Mouse (Mus musculus): ENCODE data around the gene Sipa1l3.

The Sipa1l3 gene

GRCm38 (mm10) chr7:29336795-29337319, 181.6 kb downstream of the Sipa1l3 start:
- in situ Hi-C loops (cut with MboI; ENCODE audit: low pct_unique_long_range_greater_than_20kb in 1 of 2, low sequenced_read_pairs in 2 of 2, unreplicated experiment in 1 of 2): no loop called here

GRCm38 (mm10) chr7:29335841-29336671, 182.4 kb downstream of the Sipa1l3 start:
- in situ Hi-C loops (cut with MboI; ENCODE audit: low pct_unique_long_range_greater_than_20kb in 1 of 2, low sequenced_read_pairs in 2 of 2, unreplicated experiment in 1 of 2): no loop called here

GRCm38 (mm10) chr7:29335276-29335675, 183.2 kb downstream of the Sipa1l3 start:
- in situ Hi-C loops (cut with MboI; ENCODE audit: low pct_unique_long_range_greater_than_20kb in 1 of 2, low sequenced_read_pairs in 2 of 2, unreplicated experiment in 1 of 2): no loop called here

- in situ Hi-C loops (cut with MboI; ENCODE audit: low pct_unique_long_range_greater_than_20kb in 1 of 2, low sequenced_read_pairs in 2 of 2, unreplicated experiment in 1 of 2): no loop called here
Measured at GRCm38 (mm10) chr7:29334156-29334555, 184.3 kb downstream of the Sipa1l3 start.

- in situ Hi-C loops (cut with MboI; ENCODE audit: low pct_unique_long_range_greater_than_20kb in 1 of 2, low sequenced_read_pairs in 2 of 2, unreplicated experiment in 1 of 2): no loop called here
Measured at GRCm38 (mm10) chr7:29328984-29329383, 189.5 kb downstream of the Sipa1l3 start.

- in situ Hi-C loops (cut with MboI; ENCODE audit: low pct_unique_long_range_greater_than_20kb in 1 of 2, low sequenced_read_pairs in 2 of 2, unreplicated experiment in 1 of 2): no loop called here
Measured at GRCm38 (mm10) chr7:29327087-29327486, 191.4 kb downstream of the Sipa1l3 start.

- in situ Hi-C loops (cut with MboI; ENCODE audit: low pct_unique_long_range_greater_than_20kb in 1 of 2, low sequenced_read_pairs in 2 of 2, unreplicated experiment in 1 of 2): no loop called here
Measured at GRCm38 (mm10) chr7:29319337-29320307, 198.8 kb downstream of the Sipa1l3 start.

GRCm38 (mm10) chr7:29318115-29318911, 200.1 kb downstream of the Sipa1l3 start:
- in situ Hi-C loops (cut with MboI; ENCODE audit: low pct_unique_long_range_greater_than_20kb in 1 of 2, low sequenced_read_pairs in 2 of 2, unreplicated experiment in 1 of 2): no loop called here

GRCm38 (mm10) chr7:29317558-29317957, 200.9 kb downstream of the Sipa1l3 start:
- in situ Hi-C loops (cut with MboI; ENCODE audit: low pct_unique_long_range_greater_than_20kb in 1 of 2, low sequenced_read_pairs in 2 of 2, unreplicated experiment in 1 of 2): no loop called here

GRCm38 (mm10) chr7:29316976-29317375, 201.5 kb downstream of the Sipa1l3 start:
- in situ Hi-C loops (cut with MboI; ENCODE audit: low pct_unique_long_range_greater_than_20kb in 1 of 2, low sequenced_read_pairs in 2 of 2, unreplicated experiment in 1 of 2): no loop called here

GRCm38 (mm10) chr7:29316137-29316734, 202.2 kb downstream of the Sipa1l3 start:
- in situ Hi-C loops (cut with MboI; ENCODE audit: low pct_unique_long_range_greater_than_20kb in 1 of 2, low sequenced_read_pairs in 2 of 2, unreplicated experiment in 1 of 2): no loop called here

GRCm38 (mm10) chr7:29314844-29315628, 203.4 kb downstream of the Sipa1l3 start:
- in situ Hi-C loops (cut with MboI; ENCODE audit: low pct_unique_long_range_greater_than_20kb in 1 of 2, low sequenced_read_pairs in 2 of 2, unreplicated experiment in 1 of 2): no loop called here

- in situ Hi-C loops (cut with MboI; ENCODE audit: low pct_unique_long_range_greater_than_20kb in 1 of 2, low sequenced_read_pairs in 2 of 2, unreplicated experiment in 1 of 2): no loop called here
Measured at GRCm38 (mm10) chr7:29313572-29314261, 204.7 kb downstream of the Sipa1l3 start.

- in situ Hi-C loops (cut with MboI; ENCODE audit: low pct_unique_long_range_greater_than_20kb in 1 of 2, low sequenced_read_pairs in 2 of 2, unreplicated experiment in 1 of 2): no loop called here
Measured at GRCm38 (mm10) chr7:29313051-29313450, 205.4 kb downstream of the Sipa1l3 start.

- in situ Hi-C loops (cut with MboI; ENCODE audit: low pct_unique_long_range_greater_than_20kb in 1 of 2, low sequenced_read_pairs in 2 of 2, unreplicated experiment in 1 of 2): no loop called here
Measured at GRCm38 (mm10) chr7:29309749-29310148, 208.7 kb downstream of the Sipa1l3 start.

GRCm38 (mm10) chr7:29309221-29309721, 209.2 kb downstream of the Sipa1l3 start:
- in situ Hi-C loops (cut with MboI; ENCODE audit: low pct_unique_long_range_greater_than_20kb in 1 of 2, low sequenced_read_pairs in 2 of 2, unreplicated experiment in 1 of 2): no loop called here

All from mouse embryonic stem cell (cell line).